Mouse (Mus musculus) bone marrow macrophage, adult 2 months (primary cell): ENCODE results near the gene Hcn1.

ENCODE experiments used
- CTCF ChIP-seq: IDR thresholded peaks from 2 replicates; pipeline ENCODE4 v1.5.1; 2012; ENCODE audit warnings: low read depth, mild to moderate bottlenecking, low read length, moderate library complexity
- POLR2A ChIP-seq: IDR thresholded peaks from 2 replicates; pipeline ENCODE4 v1.6.1; 2012; ENCODE audit warnings: mild to moderate bottlenecking, low read depth, low read length, borderline replicate concordance

GRCm38 (mm10) chr13:117571747-117572146 lies 30.4 kb upstream of the Hcn1 start:
- TF ChIP-seq POLR2A (no peak), CTCF (no peak)
